Mouse (Mus musculus): ENCODE data around the gene Shbg.
"Not testable (repeated sequence)": the region's sequence is repeated elsewhere in the genome, so short reads cannot be mapped to it uniquely, and the experiment has no call there.

Shbg gene

GRCm38 (mm10) chr11:69632284-69633089 is 14.8 kb upstream of the Shbg start, which contains the start of gene Fxr2:
Gene Fxr2, plus strand, starts transcription at chr11:69632990.
- peak; percentile 99 for DNase-seq (ENCODE audit: extremely low read depth, low read depth)

- DNase-seq (ENCODE audit: extremely low read depth, low read depth) = no peak
These were observed 12.1 kb upstream of the Shbg start for GRCm38 (mm10) chr11:69629802-69630201.

- DNase-seq (ENCODE audit: extremely low read depth, low read depth) = no peak
These were observed 10.6 kb upstream of the Shbg start for GRCm38 (mm10) chr11:69628286-69628685.

GRCm38 (mm10) chr11:69624339-69624738 is 6.6 kb upstream of the Shbg start:
- not testable (repeated sequence) for DNase-seq (ENCODE audit: extremely low read depth, low read depth)

- DNase-seq (ENCODE audit: extremely low read depth, low read depth) = no peak
These were observed 5.3 kb upstream of the Shbg start for GRCm38 (mm10) chr11:69623006-69623405.

GRCm38 (mm10) chr11:69622406-69622805 is 4.7 kb upstream of the Shbg start:
- no peak for DNase-seq (ENCODE audit: extremely low read depth, low read depth)

GRCm38 (mm10) chr11:69621571-69622268 is 4.0 kb upstream of the Shbg start, which contains the start of gene Sat2:
Gene Sat2, plus strand, starts transcription at chr11:69622024.
- DNase-seq (ENCODE audit: extremely low read depth, low read depth) = no peak

- DNase-seq (ENCODE audit: extremely low read depth, low read depth) = no peak
These were observed 2.8 kb upstream of the Shbg start for GRCm38 (mm10) chr11:69620394-69621081.

- no peak for DNase-seq (ENCODE audit: extremely low read depth, low read depth)
These were observed 924 bp downstream of the Shbg start for GRCm38 (mm10) chr11:69616781-69617180.

GRCm38 (mm10) chr11:69614257-69614588 is 3.5 kb downstream of the Shbg start:
- DNase-seq (ENCODE audit: extremely low read depth, low read depth) = not testable (repeated sequence)

- no peak for DNase-seq (ENCODE audit: extremely low read depth, low read depth)
These were observed 4.0 kb downstream of the Shbg start for GRCm38 (mm10) chr11:69613553-69614256.

GRCm38 (mm10) chr11:69610899-69611298 is 6.8 kb downstream of the Shbg start:
- DNase-seq (ENCODE audit: extremely low read depth, low read depth) = no peak

GRCm38 (mm10) chr11:69609416-69609815 is 8.3 kb downstream of the Shbg start:
- DNase-seq (ENCODE audit: extremely low read depth, low read depth) = no peak

- DNase-seq (ENCODE audit: extremely low read depth, low read depth) = no peak
These were observed 9.2 kb downstream of the Shbg start for GRCm38 (mm10) chr11:69608525-69608924.

- DNase-seq (ENCODE audit: extremely low read depth, low read depth) = no peak
These were observed 10.9 kb downstream of the Shbg start for GRCm38 (mm10) chr11:69606832-69607231.

GRCm38 (mm10) chr11:69606491-69606795 is 11.3 kb downstream of the Shbg start:
- no peak for DNase-seq (ENCODE audit: extremely low read depth, low read depth)

GRCm38 (mm10) chr11:69605726-69606490 is 11.8 kb downstream of the Shbg start, which contains the start of gene Atp1b2:
Gene Atp1b2, minus strand, starts transcription at chr11:69605942.
- DNase-seq (ENCODE audit: extremely low read depth, low read depth) = peak; percentile 85

- DNase-seq (ENCODE audit: extremely low read depth, low read depth) = no peak
These were observed 12.7 kb downstream of the Shbg start for GRCm38 (mm10) chr11:69604795-69605664.

- DNase-seq (ENCODE audit: extremely low read depth, low read depth) = no peak
These were observed 13.4 kb downstream of the Shbg start for GRCm38 (mm10) chr11:69604347-69604746.

GRCm38 (mm10) chr11:69603516-69603915 is 14.2 kb downstream of the Shbg start:
- no peak for DNase-seq (ENCODE audit: extremely low read depth, low read depth)
